Mouse (Mus musculus) layer of hippocampus, adult 2 months (tissue): Measurements from ENCODE around the gene Srsf3. TPM values are rescaled to one million over a fixed set of nuclear protein-coding genes. Genes with fewer than 3 reads are reported as not detected.

Source experiments
- DNase-seq, 2 experiments: peaks; one replicate each; pipeline ENCODE4 v3.0.0; 2022; ENCODE audit warnings: low spot score in 2 of 2
- H3K27ac ChIP-seq: fragments of 200-600 bp; 2 replicates; pipeline ENCODE4 v1.8.1; 2022
- H3K4me3 ChIP-seq: fragments of 200-600 bp; 2 replicates; pipeline ENCODE4 v1.8.1; 2022; ENCODE audit warnings: mild to moderate bottlenecking
- CTCF ChIP-seq: fragments of 200-600 bp; conservative IDR thresholded peaks from 2 replicates; pipeline ENCODE4 v1.8.1; 2022; ENCODE audit warnings: antibody characterized with exemption, mild to moderate bottlenecking, moderate library complexity
- total RNA-seq, 2 experiments: library from RNA; stranded (reverse); gene quantifications; 2 replicates each; pipeline ENCODE4 v1.2.3; 2021

Gene Srsf3
- total RNA-seq, 2 experiments from 2014 or later = 125 to 130 TPM

GRCm38 (mm10) chr17:29084656-29085055 is 52.2 kb downstream of the Srsf3 start:
- Histone ChIP-seq H3K4me3 (no peak overlapping the region), H3K27ac (no peak overlapping the region)
- TF ChIP-seq CTCF = no peak
- no peak for DNase-seq

- Histone ChIP-seq H3K4me3 (no peak overlapping the region), H3K27ac (no peak overlapping the region)
- DNase-seq = no peak
- no peak for TF ChIP-seq CTCF
These were observed 52.8 kb downstream of the Srsf3 start for GRCm38 (mm10) chr17:29085266-29085665.

- Histone ChIP-seq H3K27ac (no peak overlapping the region), H3K4me3 (no peak overlapping the region)
- no peak for TF ChIP-seq CTCF
- no peak for DNase-seq
These were observed 54.5 kb downstream of the Srsf3 start for GRCm38 (mm10) chr17:29086916-29087315.

- Histone ChIP-seq H3K27ac (no peak within 1 kb of the TSS), H3K4me3 (no peak within 1 kb of the TSS)
- TF ChIP-seq CTCF = no peak
- DNase-seq = no peak
These were observed 58.3 kb downstream of the Srsf3 start, which contains the start of gene Cdkn1a for GRCm38 (mm10) chr17:29090776-29091175. TSS of gene Cdkn1a (plus strand) at chr17:29090976.

GRCm38 (mm10) chr17:29091348-29091944 is 59.0 kb downstream of the Srsf3 start:
- no peak for DNase-seq
- Histone ChIP-seq H3K27ac (no peak overlapping the region), H3K4me3 (no peak overlapping the region)
- TF ChIP-seq CTCF = no peak

- H3K4me3 ChIP-seq = no peak overlapping the region
- H3K27ac ChIP-seq = no peak overlapping the region
- DNase-seq = no peak
- TF ChIP-seq CTCF = no peak
These were observed 60.1 kb downstream of the Srsf3 start for GRCm38 (mm10) chr17:29092497-29092896.

Other genes with a start within 250 kb of the Srsf3 start
- 10 to 100 TPM; 43.4 to 44.8 TPM for gene Brpf3, start 231.5 kb upstream of the Srsf3 start, total RNA-seq
- gene Pnpla1, start 174.2 kb upstream of the Srsf3 start, total RNA-seq = under 1 TPM; 0.49 to 0.56 TPM
- gene 4930539E08Rik, start 117.3 kb upstream of the Srsf3 start, total RNA-seq = 1 to 10 TPM; 4.0 to 4.1 TPM
- not detected for gene Pxt1, start 88.8 kb upstream of the Srsf3 start, total RNA-seq
- gene Kctd20, start 80.7 kb upstream of the Srsf3 start, total RNA-seq = 10 to 100 TPM; 58.7 to 64.4 TPM
- gene Stk38, start 24.6 kb upstream of the Srsf3 start, total RNA-seq = 10 to 100 TPM; 50.4 to 65.6 TPM
- 10 to 100 TPM in 1 of 2 experiments, 1 to 10 TPM in 1; 8.2 to 14.5 TPM for gene Cdkn1a, start 58.3 kb downstream of the Srsf3 start, total RNA-seq
- gene Rab44, start 81.5 kb downstream of the Srsf3 start, total RNA-seq = under 1 TPM in 1 of 2 experiments, not detected in 1; 0.17 TPM
- 10 to 100 TPM; 34.0 to 36.3 TPM for gene Cpne5, start 205.5 kb downstream of the Srsf3 start, total RNA-seq
- gene Ppil1, start 231.6 kb downstream of the Srsf3 start, total RNA-seq = 10 to 100 TPM; 14.8 to 16.2 TPM
- 10 to 100 TPM; 78.9 to 81.5 TPM for gene BC004004, start 236.2 kb downstream of the Srsf3 start, total RNA-seq